Mouse (Mus musculus) small intestine, adult 2 months (tissue): ENCODE measurements around the gene Arih2.

ENCODE experiments used
- CTCF ChIP-seq: fragments of 200-500 bp; IDR thresholded peaks from 2 replicates; pipeline ENCODE4 v1.5.1; 2012; ENCODE audit warnings: low read depth, mild to moderate bottlenecking, control low read depth, inconsistent platforms, low read length, moderate library complexity, mixed read lengths; ENCODE audit not compliant: insufficient replicate concordance, insufficient read length; ENCODE audit errors: extremely low read depth
- POLR2A ChIP-seq: fragments of 200-500 bp; IDR thresholded peaks from 2 replicates; pipeline ENCODE4 v1.6.1; 2012; ENCODE audit warnings: low read depth, mild to moderate bottlenecking, control low read depth, inconsistent platforms, low read length, moderate library complexity

GRCm38 (mm10) chr9:108600011-108600410 lies 49.2 kb downstream of the Arih2 start:
- TF ChIP-seq CTCF (no peak), POLR2A (no peak)
